Mouse (Mus musculus): ENCODE measurements around the gene Gm49388.

DNA sequence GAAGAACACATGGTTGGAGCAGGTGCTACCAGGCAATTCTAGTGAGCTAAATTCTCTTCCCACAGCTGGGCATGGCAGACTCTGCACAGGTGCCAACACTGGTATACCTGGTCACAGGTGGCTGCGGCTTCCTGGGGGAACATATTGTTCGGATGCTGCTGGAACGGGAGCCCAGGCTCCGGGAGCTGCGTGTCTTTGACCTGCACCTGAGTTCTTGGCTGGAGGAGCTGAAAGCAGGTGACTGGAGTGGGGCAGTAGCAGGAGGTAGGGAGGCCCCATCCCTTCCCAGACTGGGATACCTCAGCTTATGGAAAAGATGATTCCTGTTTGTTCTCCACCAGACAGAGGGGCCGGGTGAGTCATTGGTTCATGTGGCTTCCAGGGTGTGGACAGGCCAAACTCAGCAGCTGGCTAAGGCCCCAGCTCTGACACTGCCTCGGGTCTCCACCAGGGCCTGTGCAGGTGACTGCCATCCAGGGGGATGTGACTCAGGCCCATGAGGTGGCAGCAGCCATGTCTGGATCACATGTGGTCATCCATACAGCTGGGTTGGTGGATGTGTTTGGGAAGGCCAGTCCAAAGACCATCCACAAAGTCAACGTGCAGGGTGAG is 15.7 kb downstream of the Gm49388 start:
- TF ChIP-seq GATA1 (IDR thresholded peaks at IDR 0.05; ENCODE audit: low read length) (no peak), TAL1 (IDR thresholded peaks at IDR 0.05; ENCODE audit: low read length) (no peak)

Measured in erythroblast, embryonic 14.5 days (primary cell).